Mouse (Mus musculus) lung, embryonic 14.5 days (tissue): ENCODE measurements around the gene Cttnbp2. TPM values are rescaled to one million over a fixed set of nuclear protein-coding genes. Genes with fewer than 3 reads are reported as not detected.
A peak's percentile ranks its signal among the peaks of the same experiment; 100 is the strongest.

Experiments used
- ATAC-seq: fragments of 200-750 bp; cut with Nextera tagmentation; 2 replicates; pipeline ENCODE4 v1.8.0; 2017; ENCODE audit warnings: mild to moderate bottlenecking, moderate TSS enrichment, moderate library complexity; ENCODE audit not compliant: insufficient read depth
- DNase-seq: peaks from one replicate; pipeline ENCODE4 v3.0.0-alpha.2; 2015
- H3K27ac ChIP-seq: fragments of 300-500 bp; sonication (generic); 2 replicates; pipeline ENCODE4 v1.5.1; 2014; ENCODE audit warnings: low read depth, mild to moderate bottlenecking, moderate library complexity
- H3K27me3 ChIP-seq: fragments of 300-500 bp; sonication (generic); 2 replicates; pipeline ENCODE4 v1.6.1; 2014; ENCODE audit warnings: low read length, control low read depth; ENCODE audit not compliant: insufficient read depth
- H3K36me3 ChIP-seq: fragments of 300-500 bp; sonication (generic); 2 replicates; pipeline ENCODE4 v1.6.1; 2014; ENCODE audit warnings: control low read depth; ENCODE audit not compliant: insufficient read depth
- H3K4me1 ChIP-seq: fragments of 300-500 bp; sonication (generic); 2 replicates; pipeline ENCODE4 v1.6.1; 2014; ENCODE audit warnings: antibody characterized with exemption, control low read depth; ENCODE audit not compliant: insufficient read depth
- H3K4me2 ChIP-seq: fragments of 300-500 bp; sonication (generic); 2 replicates; pipeline ENCODE4 v1.6.1; 2014; ENCODE audit warnings: mild to moderate bottlenecking
- H3K4me3 ChIP-seq: fragments of 300-500 bp; sonication (generic); 2 replicates; pipeline ENCODE4 v1.5.1; 2014; ENCODE audit warnings: low read depth, low read length
- H3K9ac ChIP-seq: fragments of 300-500 bp; sonication (generic); 2 replicates; pipeline ENCODE4 v1.6.1; 2014
- H3K9me3 ChIP-seq: fragments of 300-500 bp; sonication (generic); 2 replicates; pipeline ENCODE4 v1.6.1; 2016; ENCODE audit warnings: low read depth, low read length, control low read depth
- CTCF ChIP-seq: IDR thresholded peaks from 2 replicates; pipeline ENCODE4 v1.5.1; 2016; ENCODE audit warnings: antibody characterized with exemption, low read depth
- WGBS: fragments of 180-500 bp; shearing (Covaris S2); extraction: QIAGEN DNeasy Blood & Tissue Kit; methylation state at CpG from one replicate; pipeline ENCODE4 v1.1.7; 2014; 5-methylcytosine and 5-hydroxymethylcytosine counted together
- polyA plus RNA-seq: library from polyadenylated mRNA; unstranded; fragments of >200 nt; fragmentation: Nextera tagmentation; extraction: Ambion mirVana; gene quantifications from 2 replicates; pipeline ENCODE4 v1.2.1, GENCODE M21; 2014

Cttnbp2 gene
- 18.3 and 19.4 TPM in 2 replicates for polyA plus RNA-seq

- H3K4me2 ChIP-seq: peak within 1 kb of the TSS; percentile 84
- WGBS: 1% methylated on average over 70 of the region's 70 CpGs
These were observed at the start of gene Cttnbp2 for GRCm38 (mm10) chr6:18514480-18515352. Gene Cttnbp2, minus strand, starts transcription at chr6:18514843.

GRCm38 (mm10) chr6:18559019-18559418, 44.4 kb upstream of the Cttnbp2 start:
- WGBS: 83% methylated on average over 1 of the region's 1 CpGs
- H3K4me3 ChIP-seq: no peak overlapping the region
- TF ChIP-seq CTCF: no peak

More at GRCm38 (mm10) chr6:18514480-18515352, at the start of gene Cttnbp2:
- peak; percentile 95 for ATAC-seq
- peak; percentile 90 for DNase-seq
- Histone ChIP-seq H3K27me3 (no peaks in the 10 kb centered on the region), H3K36me3 (no peaks in the 10 kb centered on the region), H3K27ac (no peak within 1 kb of the TSS), H3K4me1 (no peaks in the 10 kb centered on the region), H3K9me3 (no peaks in the 10 kb centered on the region), H3K9ac (peak within 1 kb of the TSS; percentile 74), H3K4me3 (peak within 1 kb of the TSS; percentile 69)
- TF ChIP-seq CTCF: no peak

GRCm38 (mm10) chr6:18547516-18548465, 33.1 kb upstream of the Cttnbp2 start:
- Histone ChIP-seq H3K36me3 (no peaks in the 10 kb centered on the region), H3K4me3 (no peak overlapping the region), H3K27me3 (no peaks in the 10 kb centered on the region), H3K9ac (no peak overlapping the region), H3K9me3 (no peaks in the 10 kb centered on the region), H3K4me1 (no peaks in the 10 kb centered on the region), H3K27ac (no peak overlapping the region), H3K4me2 (peak overlapping the region; percentile 46)
- TF ChIP-seq CTCF: no peak
- DNase-seq: no peak
- ATAC-seq: no peak
- 47% methylated on average over 24 of the region's 24 CpGs for WGBS

More at GRCm38 (mm10) chr6:18559019-18559418, 44.4 kb upstream of the Cttnbp2 start:
- Histone ChIP-seq H3K9me3 (no peaks in the 10 kb centered on the region), H3K9ac (no peak overlapping the region), H3K27ac (no peak overlapping the region), H3K4me2 (no peak overlapping the region), H3K36me3 (no peaks in the 10 kb centered on the region), H3K4me1 (no peaks in the 10 kb centered on the region), H3K27me3 (no peaks in the 10 kb centered on the region)
- no peak for ATAC-seq
- no peak for DNase-seq

- DNase-seq (no peak), ATAC-seq (no peak)
- no peak overlapping the region for H3K27ac ChIP-seq
- 67% methylated on average over 2 of the region's 2 CpGs for WGBS
- no peaks in the 10 kb centered on the region for H3K36me3 ChIP-seq
- no peak for TF ChIP-seq CTCF
- H3K4me2 ChIP-seq: no peak overlapping the region
- no peaks in the 10 kb centered on the region for H3K4me1 ChIP-seq
- H3K27me3 ChIP-seq: no peaks in the 10 kb centered on the region
- no peaks in the 10 kb centered on the region for H3K9me3 ChIP-seq
- no peak overlapping the region for H3K4me3 ChIP-seq
- no peak overlapping the region for H3K9ac ChIP-seq
These were observed 29.2 kb upstream of the Cttnbp2 start for GRCm38 (mm10) chr6:18543878-18544277.

- whole genome bisulfite sequencing: 18% methylated on average over 4 of the region's 4 CpGs
- Histone ChIP-seq H3K27ac (no peak overlapping the region), H3K9me3 (no peaks in the 10 kb centered on the region), H3K4me3 (no peak overlapping the region), H3K27me3 (no peaks in the 10 kb centered on the region), H3K4me2 (no peak overlapping the region), H3K9ac (no peak overlapping the region), H3K4me1 (no peaks in the 10 kb centered on the region), H3K36me3 (no peaks in the 10 kb centered on the region)
- TF ChIP-seq CTCF: no peak
- no peak for DNase-seq
- no peak for ATAC-seq
These were observed 25.8 kb upstream of the Cttnbp2 start for GRCm38 (mm10) chr6:18540396-18540795.

- no peak for TF ChIP-seq CTCF
- DNase-seq (no peak), ATAC-seq (no peak)
- no peaks in the 10 kb centered on the region for H3K9me3 ChIP-seq
- no peaks in the 10 kb centered on the region for H3K36me3 ChIP-seq
- H3K4me1 ChIP-seq: no peaks in the 10 kb centered on the region
- H3K27ac ChIP-seq: no peak overlapping the region
- H3K4me3 ChIP-seq: no peak overlapping the region
- WGBS: 79% methylated on average over 3 of the region's 3 CpGs
- no peak overlapping the region for H3K9ac ChIP-seq
- no peaks in the 10 kb centered on the region for H3K27me3 ChIP-seq
- H3K4me2 ChIP-seq: no peak overlapping the region
These were observed 15.8 kb upstream of the Cttnbp2 start for GRCm38 (mm10) chr6:18530394-18530793.
